Mouse (Mus musculus) brain, embryonic 14.5 days (tissue): ENCODE data around the gene P3h1. TPM values are rescaled to one million over a fixed set of nuclear protein-coding genes. Genes with fewer than 3 reads are reported as not detected.
"Not testable (repeated sequence)": the region's sequence is repeated elsewhere in the genome, so short reads cannot be mapped to it uniquely, and the experiment has no call there.

ENCODE experiments used
- DNase-seq: peaks from one replicate; pipeline ENCODE4 v3.0.0-alpha.2; 2011; ENCODE audit warnings: low read depth
- CTCF ChIP-seq: fragments of 200-500 bp; IDR thresholded peaks from 2 replicates; pipeline ENCODE4 v1.5.1; 2012; ENCODE audit warnings: inconsistent platforms, mild to moderate bottlenecking, moderate library complexity, borderline replicate concordance; ENCODE audit not compliant: insufficient read depth, insufficient read length; ENCODE audit errors: extremely low read depth
- POLR2A ChIP-seq: fragments of 200-500 bp; IDR thresholded peaks from 2 replicates; pipeline ENCODE4 v1.6.1; 2012; ENCODE audit warnings: mild to moderate bottlenecking, inconsistent platforms, borderline replicate concordance; ENCODE audit not compliant: poor library complexity, insufficient read depth, insufficient read length, severe bottlenecking; ENCODE audit errors: extremely low read depth
- polyA plus RNA-seq: library from polyadenylated mRNA; depleted of rRNA; stranded (reverse); fragments of >200 nt; gene quantifications from 2 replicates; pipeline ENCODE4 v1.2.3, GENCODE M21; 2012

P3h1 gene
- polyA plus RNA-seq, 1 experiment, result 24.4 TPM

GRCm38 (mm10) chr4:119257083-119257482 lies 24.4 kb downstream of the P3h1 start:
- TF ChIP-seq POLR2A (no peak), CTCF (no peak)

DNA sequence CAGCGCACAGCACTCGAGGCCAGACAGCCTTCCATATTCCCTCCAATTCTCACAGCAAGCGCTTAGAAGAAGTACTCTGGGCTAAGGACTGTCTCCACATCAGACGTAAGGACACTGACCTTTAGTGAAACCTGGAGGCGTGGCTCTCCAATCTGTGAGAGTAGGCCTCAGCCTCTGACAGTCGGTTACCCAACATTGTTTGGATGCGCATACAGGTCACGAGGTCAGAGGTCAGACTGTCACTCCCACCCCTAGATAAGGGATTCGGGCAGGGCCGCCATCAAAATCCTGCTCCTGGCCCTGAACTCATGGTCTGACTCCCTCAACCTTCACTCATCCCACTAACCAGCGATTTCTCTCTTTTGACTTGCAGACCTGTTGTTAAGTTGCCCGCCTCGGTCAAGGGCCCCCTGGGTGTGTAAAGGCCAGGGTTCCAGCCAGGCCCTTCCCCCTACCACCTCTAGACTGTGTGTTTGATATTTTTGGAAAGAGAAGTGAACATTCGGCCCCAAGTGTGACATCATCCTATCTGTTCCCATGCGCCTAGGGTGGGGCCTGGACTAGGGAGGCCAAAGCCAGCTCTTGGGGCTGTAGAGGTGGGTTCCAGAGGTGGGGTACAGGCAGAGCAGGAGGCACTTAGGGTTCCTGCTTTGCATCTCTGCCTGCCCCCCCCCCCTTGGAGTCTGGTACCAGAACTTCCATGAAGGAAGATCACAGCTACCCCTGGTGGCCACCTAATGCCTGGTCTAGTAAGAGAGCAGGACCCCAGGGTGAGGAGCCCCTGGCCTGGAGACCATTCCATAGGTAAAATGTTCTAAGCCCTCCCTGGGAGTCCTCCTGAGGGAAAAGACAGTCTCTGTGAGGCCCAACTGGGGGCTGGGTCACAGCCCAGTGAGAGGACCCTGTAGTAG lies 26.9 kb downstream of the P3h1 start:
- no peak for DNase-seq
- TF ChIP-seq POLR2A (no peak), CTCF (no peak)

More at GRCm38 (mm10) chr4:119257083-119257482, 24.4 kb downstream of the P3h1 start:
- no peak for DNase-seq

GRCm38 (mm10) chr4:119261087-119261713 lies 28.5 kb downstream of the P3h1 start:
- DNase-seq, result no peak
- TF ChIP-seq CTCF (no peak), POLR2A (no peak)

GRCm38 (mm10) chr4:119262483-119262882 lies 29.8 kb downstream of the P3h1 start:
- DNase-seq, result no peak
- no peak for TF ChIP-seq CTCF
- no peak for TF ChIP-seq POLR2A

GRCm38 (mm10) chr4:119263459-119263858 lies 30.7 kb downstream of the P3h1 start:
- no peak for DNase-seq
- TF ChIP-seq POLR2A, result no peak
- no peak for TF ChIP-seq CTCF

GRCm38 (mm10) chr4:119266606-119267005 lies 33.9 kb downstream of the P3h1 start:
- DNase-seq, result no peak
- TF ChIP-seq POLR2A (no peak), CTCF (no peak)

- DNase-seq, result no peak
- TF ChIP-seq POLR2A (no peak), CTCF (no peak)
Measured at GRCm38 (mm10) chr4:119274627-119275026, 41.9 kb downstream of the P3h1 start.

GRCm38 (mm10) chr4:119275226-119275625 lies 42.5 kb downstream of the P3h1 start:
- TF ChIP-seq POLR2A (no peak), CTCF (no peak)
- no peak for DNase-seq

- DNase-seq, result no peak
- no peak for TF ChIP-seq POLR2A
Measured at GRCm38 (mm10) chr4:119275726-119276125, 43.0 kb downstream of the P3h1 start.

GRCm38 (mm10) chr4:119278784-119279183 lies 46.1 kb downstream of the P3h1 start:
- not testable (repeated sequence) for DNase-seq

DNA sequence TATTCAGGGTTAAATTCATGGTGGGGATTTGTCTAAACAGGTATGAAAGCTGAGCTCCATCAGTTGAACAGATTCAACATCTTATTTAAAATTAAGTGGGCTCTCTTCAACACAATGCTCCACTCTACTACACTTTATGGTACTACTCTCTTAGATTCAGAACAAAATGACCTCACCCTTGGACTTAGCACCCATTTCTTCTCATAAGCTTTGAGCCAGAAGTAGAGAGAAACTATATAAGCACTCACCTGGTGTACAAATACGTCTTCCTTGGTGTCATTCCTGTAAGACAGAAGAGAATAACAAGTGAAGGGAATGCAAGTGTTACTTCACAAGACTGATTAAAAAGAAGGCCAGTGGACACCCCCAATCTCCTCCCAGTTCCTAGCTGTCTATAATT lies 52.1 kb downstream of the P3h1 start:
- no peak for DNase-seq
- TF ChIP-seq CTCF (no peak), POLR2A (no peak)

GRCm38 (mm10) chr4:119285336-119285735 lies 52.6 kb downstream of the P3h1 start:
- no peak for TF ChIP-seq POLR2A
- no peak for DNase-seq
